Mouse (Mus musculus) monocyte, adult 5-6 weeks (primary cell): Measurements from ENCODE around the gene Asb2. TPM values are rescaled to one million over a fixed set of nuclear protein-coding genes. Genes with fewer than 3 reads are reported as not detected.

Experiments
- ATAC-seq: fragments of 153-309, 156-312 bp; replicated peaks from 2 replicates; pipeline ENCODE4 v1.8.0; 2017; ENCODE audit warnings: mild to moderate bottlenecking; ENCODE audit not compliant: low TSS enrichment, insufficient number of reproducible peaks, severe bottlenecking, poor library complexity, low FRiP score
- total RNA-seq: library from RNA; stranded (forward); fragments of 200-1000, 200-491, 200-594 nt; gene quantifications from 3 replicates; pipeline ENCODE4 v1.2.3, GENCODE M21; 2017

The Asb2 gene
- total RNA-seq, 1 experiment from 2014 or later, result 4.0 TPM

DNA sequence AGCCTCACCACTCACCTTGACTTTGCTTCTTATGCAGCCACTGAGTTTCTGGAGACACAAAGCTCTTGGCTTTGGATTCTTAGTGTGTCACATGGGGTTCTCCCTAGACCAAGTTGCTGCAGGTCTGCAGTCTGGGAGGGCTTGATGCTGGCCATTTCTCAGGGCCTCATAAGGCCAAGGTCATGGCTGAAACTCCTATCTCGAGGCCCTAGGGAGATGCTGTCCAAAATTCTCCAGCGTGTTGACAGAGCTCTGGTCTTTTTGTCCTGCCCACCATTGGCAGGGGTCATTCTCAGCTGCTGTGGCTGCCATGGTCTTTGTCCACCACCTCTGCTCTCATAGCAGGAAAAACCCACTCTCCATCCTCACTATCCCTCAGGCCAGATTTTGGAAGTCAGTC, 11.4 kb upstream of the Asb2 start:
- ATAC-seq, result no peak

DNA sequence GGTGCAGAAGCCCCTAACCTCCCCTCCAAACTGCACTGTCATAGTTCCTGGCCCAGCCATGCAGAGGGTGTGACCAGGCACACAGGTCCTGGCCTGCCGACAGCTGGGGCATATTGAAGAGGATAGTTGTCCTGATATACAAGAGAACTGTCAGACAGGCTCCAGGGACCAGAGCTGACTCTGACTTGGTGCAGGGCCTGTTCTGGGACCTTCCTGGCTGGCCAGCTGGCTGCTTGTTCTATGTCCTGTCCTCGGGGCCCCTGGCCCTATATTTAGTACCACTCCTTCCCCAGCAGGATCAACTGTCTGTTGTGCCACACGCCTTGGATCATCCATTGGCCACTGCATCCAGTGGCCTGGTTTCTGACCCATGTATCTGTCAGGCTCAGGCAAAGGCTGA, 6.5 kb upstream of the Asb2 start:
- no peak for ATAC-seq

DNA sequence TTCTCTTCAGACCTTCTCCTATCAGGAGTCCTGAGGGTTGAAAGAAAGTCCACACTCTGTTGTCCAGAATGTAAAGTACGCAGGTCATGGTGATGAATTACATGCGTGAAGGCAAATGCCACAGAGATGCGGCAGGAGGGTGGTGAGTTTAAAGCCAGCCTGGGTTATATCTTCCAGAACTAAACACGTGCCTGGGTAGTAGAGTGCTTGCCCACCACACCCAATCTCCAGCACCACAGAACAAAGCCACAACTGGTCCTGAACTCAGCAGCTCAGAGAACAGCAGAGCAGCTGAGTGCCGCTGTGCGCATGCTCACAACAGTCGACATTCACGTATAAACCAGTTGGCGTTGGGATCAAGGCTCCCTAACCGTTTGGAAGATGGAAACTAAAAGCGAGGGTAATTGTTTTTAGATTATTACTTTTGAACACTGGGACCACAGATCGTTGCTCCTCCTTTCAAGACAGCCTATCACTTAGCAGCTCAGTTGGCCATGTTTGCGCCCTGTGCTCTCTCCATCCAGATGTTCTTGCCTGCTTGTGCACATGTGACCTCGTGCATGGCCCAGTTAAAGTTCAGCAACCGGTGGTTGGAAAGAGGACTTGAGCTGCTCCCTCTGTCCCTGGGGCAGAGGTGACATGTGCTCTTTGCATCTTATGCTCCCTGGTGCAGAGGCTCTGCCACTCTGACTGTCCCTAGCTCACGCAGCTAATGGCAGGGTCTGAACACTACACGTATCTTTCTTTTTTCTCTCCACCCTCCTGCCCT, 5.9 kb upstream of the Asb2 start:
- ATAC-seq, result no peak

DNA sequence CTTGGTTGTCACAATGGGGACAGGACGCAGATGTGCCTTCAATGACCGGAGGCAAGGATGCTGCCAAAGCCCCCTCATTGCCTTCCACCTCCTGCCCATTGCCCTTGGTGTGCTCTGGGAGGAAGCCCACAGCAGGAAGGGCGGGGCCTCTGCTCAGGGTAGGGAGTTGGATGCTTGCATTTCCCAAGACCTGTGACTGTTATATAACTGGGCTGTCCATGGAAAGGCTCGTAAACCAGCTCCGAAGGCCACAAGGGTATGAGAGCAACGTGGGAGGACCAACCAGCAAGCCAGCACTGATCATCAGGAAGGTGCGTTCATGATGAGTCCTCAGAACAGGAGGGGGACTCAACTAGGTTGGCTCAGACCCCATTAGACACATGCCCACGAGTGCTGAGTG, 5.0 kb upstream of the Asb2 start:
- ATAC-seq, result no peak

DNA sequence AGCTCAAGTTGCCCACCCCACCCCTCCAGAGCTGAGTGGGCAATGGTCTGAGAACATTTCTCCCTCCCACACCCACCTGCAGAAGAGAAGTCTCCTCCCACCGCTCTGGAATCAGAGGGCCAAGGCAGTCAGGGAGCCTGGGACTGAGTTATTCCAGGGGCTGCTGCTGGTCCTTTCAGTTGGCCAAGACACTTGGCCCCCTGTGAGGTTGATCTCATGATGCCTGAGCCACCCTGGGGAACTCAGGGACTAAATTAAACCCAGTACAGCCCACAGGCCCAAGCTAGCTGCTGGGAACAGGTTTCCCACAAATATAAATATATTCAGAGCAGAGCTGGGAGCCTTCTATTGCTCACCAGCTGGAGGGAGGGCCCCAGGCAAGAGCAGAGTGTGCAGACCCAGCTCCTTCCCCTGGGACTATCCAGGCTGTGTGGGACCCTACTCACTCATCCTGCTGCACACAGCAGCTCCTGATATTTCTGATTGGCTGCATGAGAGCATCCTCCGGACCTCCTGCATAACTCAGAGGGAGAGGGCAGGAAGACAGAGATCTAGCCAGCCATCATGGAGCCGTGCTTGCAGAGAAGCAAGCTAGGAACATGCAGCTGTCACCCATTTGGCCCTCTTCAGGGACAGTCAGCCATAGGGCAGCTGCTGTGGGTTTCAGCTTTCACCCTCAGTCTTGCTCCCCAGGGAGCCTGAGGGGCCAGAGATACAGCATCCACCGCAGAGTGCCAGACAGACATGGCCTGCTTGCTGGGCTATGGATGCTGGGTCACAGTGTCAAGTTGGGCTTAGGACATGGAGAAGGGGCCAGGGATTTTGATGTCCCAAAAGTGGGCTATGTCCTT, 3.4 kb upstream of the Asb2 start:
- ATAC-seq, result no peak

DNA sequence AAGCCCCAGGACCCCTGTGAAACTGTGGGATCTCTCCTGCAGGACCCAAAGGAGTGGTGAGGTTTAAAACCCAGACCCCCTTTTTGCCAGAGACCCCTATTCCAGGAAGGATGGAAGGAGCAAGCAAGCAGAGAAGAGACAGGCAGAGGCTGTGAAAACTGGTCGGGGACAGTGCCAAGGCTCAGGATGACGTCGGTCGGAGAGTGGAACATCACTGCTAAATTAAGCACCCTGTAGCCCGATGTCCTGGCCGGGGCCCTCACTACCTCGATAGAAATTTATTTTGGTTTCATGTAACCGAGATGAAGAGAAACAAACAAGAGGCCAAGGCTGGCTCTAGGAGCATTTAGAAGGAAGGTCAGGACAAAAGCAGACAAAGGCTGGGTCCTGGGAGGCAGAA, 2.4 kb upstream of the Asb2 start:
- ATAC-seq, result no peak

DNA sequence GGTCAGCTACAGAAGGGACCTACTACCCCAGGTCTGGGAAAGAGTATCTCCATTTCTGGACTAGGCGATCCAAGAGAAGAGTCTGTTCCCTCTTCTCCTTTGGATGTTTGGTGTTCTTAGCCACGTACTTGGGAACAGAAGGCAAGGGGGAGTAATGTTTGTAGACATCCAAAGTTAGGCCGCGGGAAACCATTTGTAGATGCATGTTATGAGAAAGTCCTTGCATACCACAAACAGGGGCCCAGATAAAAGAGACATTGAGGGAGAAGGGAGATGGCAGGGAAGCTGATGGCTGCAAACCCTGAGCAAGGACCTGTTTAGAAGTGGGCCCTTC, 581 bp upstream of the Asb2 start:
- ATAC-seq, result no peak

DNA sequence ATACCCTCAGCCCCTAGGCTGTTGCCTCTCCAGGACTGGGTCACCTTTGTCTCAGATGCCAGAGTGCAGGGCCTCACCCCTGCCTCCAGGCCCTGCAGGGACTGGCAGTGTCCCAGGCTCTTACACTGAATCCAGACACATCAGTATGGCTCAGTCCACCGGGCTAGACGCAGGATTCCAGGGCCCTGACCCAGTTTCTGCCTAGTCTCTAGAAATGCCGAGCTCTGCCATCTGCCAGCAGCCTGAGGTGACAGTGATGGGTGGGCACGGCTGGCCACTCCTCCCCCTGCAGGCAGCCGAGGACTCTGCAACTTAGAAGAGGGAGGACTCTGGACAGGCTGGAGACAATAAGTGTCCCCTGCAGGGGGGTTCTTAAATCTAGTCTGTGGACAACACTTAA, 2.3 kb downstream of the Asb2 start:
- no peak for ATAC-seq

DNA sequence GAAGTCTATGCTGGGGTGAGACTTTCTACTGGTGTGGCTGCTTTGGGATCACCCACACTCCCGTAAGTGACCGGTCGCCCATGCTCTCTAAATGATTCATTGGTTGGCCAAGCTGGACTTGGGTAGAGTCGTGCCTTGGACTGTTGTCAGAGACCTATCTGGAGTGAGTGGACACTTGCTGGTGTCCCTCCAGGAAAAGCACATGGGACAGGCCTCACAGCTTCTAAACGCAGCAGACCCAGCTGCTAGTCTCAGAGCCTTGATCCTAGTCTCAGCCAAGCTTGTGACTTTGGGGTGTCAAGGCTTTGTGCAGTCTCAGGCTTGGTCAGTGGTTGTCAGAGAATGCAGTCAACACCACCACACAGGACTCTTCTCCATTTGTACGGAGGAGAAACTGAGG, 3.1 kb downstream of the Asb2 start:
- no peak for ATAC-seq

DNA sequence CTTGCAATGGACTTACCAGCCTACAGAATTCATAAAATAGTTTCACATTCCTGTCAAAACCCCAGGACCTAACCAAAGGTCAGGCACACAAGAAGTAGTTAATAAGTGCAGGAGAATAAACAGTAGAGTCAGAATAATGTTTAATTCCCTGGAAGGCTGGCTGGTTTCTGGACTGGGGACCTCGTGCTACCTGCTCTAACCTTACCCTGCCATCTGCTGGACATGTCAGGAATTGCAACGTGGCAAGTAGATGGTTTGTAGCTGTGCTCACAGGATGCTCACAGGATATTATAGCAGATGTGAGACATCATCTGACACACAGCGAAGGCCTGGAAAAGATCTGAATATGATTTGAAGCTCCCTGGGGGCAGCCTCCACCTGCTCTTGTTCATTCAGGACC, 7.3 kb downstream of the Asb2 start:
- ATAC-seq, result 0 out of 2 replicates have a peak, but pooled peaks have one; percentile 42

DNA sequence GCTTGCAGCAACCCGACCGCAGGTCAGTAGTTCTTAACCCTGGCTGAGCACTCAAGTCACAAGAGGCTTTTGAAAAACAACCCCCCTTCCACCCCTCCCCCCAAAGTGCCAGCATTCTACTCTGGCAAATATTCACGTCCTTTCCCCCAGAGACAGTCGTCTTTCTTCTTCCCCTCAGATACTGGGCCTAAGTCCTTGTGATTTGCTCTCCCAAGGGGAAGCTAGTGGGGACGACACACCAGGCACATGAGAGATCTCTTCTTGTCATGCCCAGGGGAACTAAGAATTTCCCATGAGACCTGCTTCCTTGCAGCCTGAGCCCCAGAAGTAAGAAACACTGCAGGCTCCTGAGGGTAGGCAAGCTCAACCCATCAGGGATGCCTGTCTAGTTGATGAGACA, 8.4 kb downstream of the Asb2 start:
- no peak for ATAC-seq

DNA sequence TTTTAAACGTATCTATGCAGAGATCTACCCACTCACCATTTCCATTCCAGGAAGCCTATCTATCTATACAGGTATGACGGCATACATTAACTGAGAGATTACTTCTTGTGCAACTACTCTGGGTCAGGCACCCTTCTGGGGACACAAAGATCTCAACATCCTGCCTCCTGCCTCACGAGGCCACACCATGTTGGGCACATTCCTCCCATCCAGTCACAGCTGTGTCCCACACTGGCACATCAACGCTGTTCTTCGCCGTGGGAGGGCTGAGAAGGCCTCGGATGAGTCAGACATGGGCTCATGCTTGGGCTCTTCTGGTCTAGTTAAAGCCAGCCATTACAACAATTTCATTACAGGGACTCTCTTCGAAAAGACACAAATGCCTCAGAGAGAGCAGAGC, 8.9 kb downstream of the Asb2 start:
- ATAC-seq, result no peak

DNA sequence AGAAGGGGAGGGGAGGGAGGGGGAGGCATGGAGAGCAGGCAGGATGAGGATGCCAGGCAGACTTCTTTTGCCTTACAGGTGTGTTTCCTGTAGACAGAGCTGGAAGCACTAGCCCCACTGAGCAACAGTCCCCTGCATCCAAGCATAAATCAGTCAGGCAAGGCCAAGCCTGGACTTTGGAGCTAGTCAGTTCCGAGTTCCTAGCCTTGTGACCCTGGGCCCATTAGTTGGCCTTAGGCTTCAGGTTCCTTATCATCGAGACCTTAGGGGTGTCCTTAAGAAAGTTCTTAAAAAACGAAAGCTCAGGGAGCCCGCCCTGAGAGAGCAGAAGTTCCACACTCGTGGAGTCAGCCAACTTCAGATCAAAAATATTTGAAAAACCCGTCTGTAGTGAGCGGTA, 10.9 kb downstream of the Asb2 start:
- no peak for ATAC-seq

DNA sequence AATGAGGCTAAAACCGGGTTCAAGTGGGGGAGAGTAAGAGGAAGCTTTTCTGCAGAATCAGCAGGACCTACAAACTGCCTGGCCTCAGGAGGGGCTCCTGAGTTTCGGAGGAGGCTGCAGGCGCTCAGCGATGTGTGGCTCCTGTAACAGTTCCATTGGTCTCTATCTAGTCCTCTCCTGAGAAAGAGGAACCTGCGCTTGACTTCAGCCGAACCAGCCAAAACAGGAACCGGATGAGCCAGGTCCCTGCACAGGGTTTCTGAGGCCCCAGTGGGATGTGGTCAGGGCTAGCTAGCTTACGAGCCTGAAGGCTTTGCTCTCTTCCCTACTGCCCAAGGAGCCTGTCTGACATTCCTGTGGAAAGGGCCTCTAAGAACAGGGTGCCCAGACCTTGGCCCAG, 12.3 kb downstream of the Asb2 start:
- peak; percentile 80 for ATAC-seq

DNA sequence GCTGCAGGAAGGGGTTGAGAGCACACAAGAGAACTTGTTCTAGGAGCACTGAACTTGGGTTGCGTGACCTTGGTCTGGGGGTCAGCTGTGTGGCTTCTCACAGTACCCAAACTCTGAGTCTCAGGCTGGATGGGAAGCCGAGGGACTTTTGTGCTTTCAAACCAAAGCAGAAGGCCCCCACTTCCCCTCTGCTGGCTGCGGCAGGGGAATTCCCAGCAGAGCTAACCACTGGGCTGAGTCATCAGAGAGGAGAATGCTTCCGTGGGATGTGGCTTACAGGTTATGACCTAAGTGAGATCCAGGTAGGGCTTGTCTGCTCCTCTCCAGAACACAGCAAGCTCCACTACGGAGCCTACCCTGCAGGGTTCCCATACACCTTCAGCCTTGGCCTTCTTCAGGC, 14.6 kb downstream of the Asb2 start:
- peak; percentile 77 for ATAC-seq

DNA sequence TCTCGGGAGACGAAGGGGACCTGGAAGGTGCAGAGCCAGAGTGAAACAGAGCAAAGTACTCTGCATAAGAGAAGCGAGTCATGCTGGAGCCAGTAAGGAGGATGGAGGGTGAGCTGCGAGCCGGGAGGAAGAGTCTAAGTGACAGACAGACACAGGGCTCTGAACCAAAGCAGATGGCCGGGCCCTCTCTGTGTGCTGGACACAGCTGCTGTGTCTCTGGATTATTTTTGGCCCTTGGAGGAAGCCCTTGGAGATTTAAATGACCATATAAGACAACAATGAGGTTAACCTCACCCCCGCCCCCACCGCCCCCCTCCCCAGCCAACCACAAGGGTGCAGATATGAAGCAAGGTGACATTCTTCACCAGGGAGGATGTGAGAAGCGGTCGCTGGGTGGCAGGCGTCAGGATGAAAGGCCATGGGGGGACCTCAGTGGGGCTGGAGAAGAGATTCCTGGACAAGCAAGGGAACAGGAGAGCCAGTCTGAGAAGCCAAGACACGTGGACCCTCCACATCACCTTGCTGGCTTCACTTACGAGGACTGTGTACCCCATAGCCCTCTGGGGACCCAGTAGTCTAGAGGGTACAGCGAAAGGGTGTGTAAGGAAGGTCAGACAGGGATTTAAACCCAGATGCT, 17.5 kb downstream of the Asb2 start:
- no peak for ATAC-seq

DNA sequence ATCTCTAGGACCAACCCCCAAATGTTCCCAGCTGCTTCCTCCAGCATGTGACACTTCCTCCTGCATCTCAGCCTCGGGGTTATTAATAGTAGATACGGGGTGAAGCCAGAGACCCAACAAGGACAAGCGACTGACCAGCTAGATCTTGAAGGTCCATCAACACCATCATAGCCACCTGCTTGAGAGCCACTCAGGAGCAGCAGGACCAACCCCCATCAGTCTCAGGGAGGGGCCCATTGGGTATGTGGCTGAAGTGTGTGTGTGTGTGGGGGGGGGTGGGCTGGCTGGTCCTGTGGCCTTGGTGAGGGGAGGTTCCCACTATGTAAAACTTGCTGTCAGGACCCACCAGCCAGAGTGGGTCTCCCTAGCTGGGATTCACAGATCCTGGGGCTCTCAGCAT, 19.0 kb downstream of the Asb2 start:
- ATAC-seq, result no peak

DNA sequence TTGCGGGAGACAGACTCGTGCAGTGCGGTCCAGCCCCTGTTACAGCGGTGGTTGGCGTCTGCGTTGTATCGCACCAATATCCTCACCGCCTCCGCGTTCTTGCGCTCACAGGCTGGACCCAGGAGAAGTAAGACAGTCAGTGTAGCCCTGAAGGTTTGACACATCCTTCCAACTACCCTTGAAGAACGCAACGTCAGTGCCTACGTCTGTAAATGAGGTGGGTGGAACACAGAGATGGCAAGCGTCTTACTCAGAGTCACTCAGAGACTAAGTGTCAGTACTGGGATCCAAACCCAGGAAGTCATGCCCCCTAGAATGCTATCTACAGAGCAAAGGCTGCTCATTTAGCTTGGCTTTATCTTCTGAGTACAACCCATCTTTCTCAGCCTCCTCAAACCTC, 22.4 kb downstream of the Asb2 start:
- no peak for ATAC-seq

DNA sequence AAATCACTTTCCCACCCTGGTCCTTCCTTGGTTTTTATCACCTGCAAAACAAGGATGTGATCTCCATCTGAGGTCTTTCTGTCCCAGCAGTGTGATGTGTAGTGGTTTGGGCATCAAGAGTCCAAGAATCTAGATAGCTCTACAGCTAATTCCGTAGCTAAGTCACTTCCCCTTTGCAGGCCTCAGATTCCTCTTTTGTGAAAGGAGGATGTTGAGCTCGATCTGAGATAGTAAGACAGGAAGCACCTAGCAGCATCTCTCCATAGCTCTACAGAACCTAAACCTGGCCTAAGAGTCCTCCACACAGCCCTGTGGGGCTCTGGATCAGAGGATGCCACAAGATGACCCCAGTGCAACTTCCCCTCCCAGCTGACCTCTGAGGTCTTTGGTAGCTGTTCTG, 22.9 kb downstream of the Asb2 start:
- ATAC-seq, result peak; percentile 71

DNA sequence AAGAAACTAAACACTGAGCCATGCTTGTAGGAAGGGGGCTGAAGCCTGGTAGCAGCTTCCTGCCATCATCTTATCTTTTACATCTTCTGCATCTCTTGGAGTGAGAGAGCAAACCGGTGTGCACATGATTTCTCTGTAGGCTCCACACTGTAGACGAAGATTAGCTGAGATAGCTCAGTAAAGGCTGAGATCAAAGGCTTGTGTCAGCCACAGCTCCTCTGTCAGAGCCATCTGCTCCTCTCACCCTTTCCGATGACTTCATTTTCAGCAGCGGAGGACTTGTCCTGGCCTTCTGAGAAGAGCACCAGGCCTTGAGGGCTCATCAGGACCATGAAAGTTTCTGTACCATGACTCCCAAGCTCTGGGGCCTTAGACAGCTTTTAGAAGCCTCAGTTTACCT, 24.3 kb downstream of the Asb2 start:
- no peak for ATAC-seq
